Mouse (Mus musculus) gonadal fat pad, adult 2 months (tissue): ENCODE results near the gene Slc39a7. TPM values are rescaled to one million over a fixed set of nuclear protein-coding genes. Genes with fewer than 3 reads are reported as not detected.
"Not testable (repeated sequence)": the region's sequence is repeated elsewhere in the genome, so short reads cannot be mapped to it uniquely, and the experiment has no call there.

ENCODE experiments used
- DNase-seq: peaks from one replicate; pipeline ENCODE4 v3.0.0-alpha.2; 2012; ENCODE audit warnings: low read depth
- polyA plus RNA-seq: library from polyadenylated mRNA; depleted of rRNA; stranded (reverse); fragments of >200 nt; gene quantifications from 2 replicates; pipeline ENCODE4 v1.2.3, GENCODE M21; 2012

The Slc39a7 gene
- polyA plus RNA-seq, 1 experiment: 240 TPM

DNA sequence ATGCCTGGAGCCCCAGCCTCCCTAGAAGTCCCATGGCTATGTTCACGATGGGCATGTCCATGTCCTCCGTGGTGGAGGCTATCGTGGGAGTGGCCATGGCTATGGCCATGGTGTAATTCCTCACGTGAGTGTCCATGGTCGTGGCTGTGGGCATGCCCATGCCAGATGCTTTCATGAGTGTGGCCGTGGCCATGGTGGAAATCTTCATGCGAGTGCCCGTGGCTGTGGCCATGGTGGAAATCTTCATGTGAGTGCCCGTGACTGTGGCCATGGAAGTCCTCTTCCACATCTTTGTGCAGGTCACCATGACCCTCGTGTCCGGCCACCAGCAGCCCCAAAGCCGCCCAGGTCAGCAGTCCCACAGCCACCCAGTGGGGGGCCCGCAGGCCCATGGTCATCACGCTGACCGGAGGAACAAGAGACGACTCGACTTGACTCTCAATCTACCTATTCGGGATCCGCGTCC is 588 bp downstream of the Slc39a7 start:
- DNase-seq: no peak

- DNase-seq: no peak
Observed at GRCm38 (mm10) chr17:34029890-34030595, 1.4 kb downstream of the Slc39a7 start.

- no peak for DNase-seq
Observed at GRCm38 (mm10) chr17:34029150-34029889, 2.2 kb downstream of the Slc39a7 start.

- DNase-seq: no peak
Observed at GRCm38 (mm10) chr17:34028501-34029149, 2.9 kb downstream of the Slc39a7 start.

DNA sequence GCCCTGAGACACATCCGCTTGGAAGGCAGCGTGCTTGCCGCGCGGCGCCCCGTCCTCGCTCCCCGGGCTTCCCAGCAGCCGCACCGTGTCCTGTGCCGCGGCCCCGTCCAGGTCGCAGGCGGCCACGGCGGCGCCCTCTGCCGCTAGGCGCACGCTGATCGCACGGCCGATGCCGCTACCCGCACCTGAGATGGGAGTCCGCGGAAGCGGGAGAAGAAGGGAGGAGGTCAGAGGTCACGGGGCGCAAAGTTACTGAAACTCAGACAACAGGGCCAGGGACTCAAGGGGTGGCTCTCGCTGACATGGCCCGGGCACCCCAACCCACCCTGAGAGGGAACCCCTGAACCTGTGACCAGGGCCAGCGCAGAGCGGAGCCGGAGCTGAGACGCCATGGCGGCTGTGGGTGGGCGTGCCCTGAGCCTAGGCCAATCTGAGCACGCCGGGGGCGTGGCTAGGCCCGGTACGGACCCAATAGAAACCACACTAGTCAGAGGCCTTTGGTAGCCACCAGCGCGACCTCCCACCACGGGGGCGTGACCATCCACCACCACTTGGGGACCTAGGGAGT is 3.7 kb downstream of the Slc39a7 start, which contains the start of gene H2-Ke6:
Gene H2-Ke6, minus strand, starts transcription at position 405 of the 568 bp plus-strand sequence.
- no peak for DNase-seq

DNA sequence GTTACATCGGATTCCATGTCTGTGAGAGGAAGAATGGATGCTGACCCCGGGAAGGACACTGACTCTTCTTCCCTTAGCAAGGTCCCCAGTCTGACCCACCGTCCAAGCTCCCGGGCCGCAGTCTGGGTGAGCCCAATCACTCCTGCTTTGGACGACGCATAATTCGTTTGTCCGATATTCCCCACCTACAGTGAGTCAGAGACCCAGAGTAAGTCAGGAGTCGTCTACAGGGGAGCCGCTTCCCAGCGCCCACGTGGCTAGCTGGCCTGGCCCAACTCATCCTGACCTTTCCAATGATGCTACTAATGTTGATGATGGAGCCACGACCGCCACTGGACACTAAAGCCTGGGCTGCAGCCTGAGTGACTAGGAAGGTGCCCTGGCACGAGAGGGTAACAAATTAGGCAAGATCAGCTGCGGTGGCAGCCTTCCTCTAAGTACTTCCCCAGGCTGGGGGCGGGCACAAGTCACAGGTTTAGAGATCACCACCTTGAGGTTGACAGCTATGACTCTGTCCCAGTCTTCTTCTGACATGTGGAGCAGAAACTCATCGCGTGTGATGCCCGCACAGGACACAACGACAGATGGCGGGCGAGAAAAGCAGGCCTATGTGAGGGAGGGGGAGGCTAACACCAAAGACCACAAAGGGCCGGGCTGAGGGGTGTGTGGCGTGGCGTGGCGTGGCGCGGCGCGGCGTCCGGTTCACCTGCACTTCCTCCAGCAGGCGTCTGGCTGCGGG is 4.4 kb downstream of the Slc39a7 start:
- no peak for DNase-seq

DNA sequence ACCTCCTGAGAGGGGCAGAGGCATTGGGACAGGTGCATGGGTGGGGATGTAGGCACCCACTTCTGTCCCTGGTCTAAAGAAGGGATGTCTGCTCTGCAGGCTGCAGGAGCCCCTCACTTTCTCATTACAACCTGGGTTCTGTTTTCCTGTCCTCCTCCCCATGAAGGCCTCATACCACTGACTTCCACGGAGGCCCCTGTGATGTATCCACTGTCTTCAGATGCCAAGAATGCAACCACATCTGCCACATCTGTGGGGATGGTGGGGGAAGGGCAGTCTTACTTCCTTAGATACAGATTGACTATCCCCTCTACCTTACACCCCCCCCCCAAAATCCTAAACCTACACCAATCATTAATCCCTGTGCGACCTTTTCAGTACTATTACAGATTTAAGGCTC is 5.3 kb downstream of the Slc39a7 start:
- DNase-seq: no peak

GRCm38 (mm10) chr17:34025756-34026151 is 5.7 kb downstream of the Slc39a7 start:
- DNase-seq: no peak

- DNase-seq: no peak
Observed at GRCm38 (mm10) chr17:34024861-34025755, 6.4 kb downstream of the Slc39a7 start.

GRCm38 (mm10) chr17:34024317-34024821 is 7.1 kb downstream of the Slc39a7 start, which contains the start of gene Ring1:
Gene Ring1, minus strand, starts transcription at chr17:34024680.
- no peak for DNase-seq

- DNase-seq: no peak
Observed at GRCm38 (mm10) chr17:34023678-34024077, 7.8 kb downstream of the Slc39a7 start.

DNA sequence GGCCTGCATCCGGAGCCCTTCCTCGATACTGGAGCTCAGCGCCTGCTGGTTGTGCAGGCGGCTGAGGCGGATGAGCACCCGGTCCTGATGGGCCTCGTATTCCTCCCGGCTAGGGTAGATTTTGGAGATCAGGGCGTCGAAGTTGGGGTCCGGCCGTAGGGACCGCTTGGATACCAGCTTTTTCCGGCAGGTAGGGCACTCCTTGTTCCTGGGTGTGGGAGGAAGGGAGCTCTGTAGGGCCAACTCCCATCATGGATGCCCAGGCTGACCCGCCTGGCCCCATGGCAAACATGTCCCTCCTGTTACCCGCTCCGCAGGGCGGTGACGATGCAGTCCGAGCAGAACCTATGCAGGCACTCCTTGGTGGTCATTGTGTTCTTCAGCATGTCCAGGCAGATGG is 8.5 kb downstream of the Slc39a7 start:
- DNase-seq: no peak

- DNase-seq: no peak
Observed at GRCm38 (mm10) chr17:34022414-34022783, 9.1 kb downstream of the Slc39a7 start.

DNA sequence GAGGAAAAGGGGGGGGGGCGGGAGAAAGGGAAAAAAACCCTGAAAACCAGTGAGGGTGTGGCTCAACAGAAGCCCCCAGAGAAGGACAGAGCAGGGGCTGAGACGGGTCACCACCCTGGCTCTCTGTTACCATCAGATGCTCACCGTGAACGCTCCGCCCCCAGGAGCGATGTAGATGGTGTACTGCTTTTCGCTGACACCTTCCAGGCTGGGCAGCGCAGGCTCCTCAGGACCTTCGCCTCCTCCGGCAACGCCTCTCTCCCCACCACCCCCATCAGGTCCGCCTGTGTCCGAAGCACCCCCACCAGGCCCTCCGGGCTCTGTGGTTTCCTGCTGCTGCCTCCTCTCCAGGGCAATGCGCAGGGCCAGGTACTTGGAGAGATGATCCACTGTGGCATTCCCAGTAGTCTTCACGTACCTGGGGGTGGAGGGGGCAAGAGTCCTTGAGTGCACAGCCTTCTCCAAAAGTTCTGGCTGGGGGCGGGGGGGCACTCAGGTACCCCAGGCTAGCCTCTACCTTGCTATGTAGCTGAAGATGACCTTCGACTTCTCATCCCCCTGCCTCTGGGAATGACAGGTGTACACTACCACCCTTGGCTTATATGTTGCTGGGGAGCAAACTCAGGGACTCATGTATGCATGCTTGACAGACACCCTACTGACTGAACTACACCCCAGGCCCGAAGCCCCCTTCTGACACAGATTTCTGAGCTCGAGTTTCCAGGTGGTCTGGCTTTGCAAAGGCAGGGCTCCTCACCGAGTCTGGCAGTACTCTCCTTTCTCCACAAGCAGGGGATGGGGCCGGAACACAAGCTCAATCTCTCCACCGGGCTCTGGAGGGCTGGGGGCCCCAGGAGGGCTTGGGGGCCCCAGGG is 9.7 kb downstream of the Slc39a7 start:
- no peak for DNase-seq

DNA sequence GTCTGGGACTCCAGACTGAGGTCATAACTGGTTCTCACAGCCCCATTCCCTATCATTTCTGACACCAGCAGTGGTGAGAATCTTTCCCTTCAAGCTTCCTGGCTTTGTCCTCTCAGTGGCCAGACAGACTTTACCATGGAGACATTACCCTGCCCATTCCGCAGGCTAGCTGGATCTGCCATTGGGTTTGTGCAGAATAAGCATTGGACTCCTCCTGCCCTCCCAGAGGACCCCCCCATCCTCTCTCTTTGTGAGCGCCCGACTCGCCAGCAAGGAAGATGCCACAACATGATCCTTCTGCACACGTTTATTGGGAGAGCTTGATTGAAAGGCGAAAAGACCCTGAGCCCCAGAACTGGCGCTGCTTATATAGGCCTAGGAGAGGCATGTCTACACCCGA is 18.0 kb downstream of the Slc39a7 start:
- DNase-seq: no peak

GRCm38 (mm10) chr17:34010156-34010555 is 21.3 kb downstream of the Slc39a7 start:
- DNase-seq: no peak

DNA sequence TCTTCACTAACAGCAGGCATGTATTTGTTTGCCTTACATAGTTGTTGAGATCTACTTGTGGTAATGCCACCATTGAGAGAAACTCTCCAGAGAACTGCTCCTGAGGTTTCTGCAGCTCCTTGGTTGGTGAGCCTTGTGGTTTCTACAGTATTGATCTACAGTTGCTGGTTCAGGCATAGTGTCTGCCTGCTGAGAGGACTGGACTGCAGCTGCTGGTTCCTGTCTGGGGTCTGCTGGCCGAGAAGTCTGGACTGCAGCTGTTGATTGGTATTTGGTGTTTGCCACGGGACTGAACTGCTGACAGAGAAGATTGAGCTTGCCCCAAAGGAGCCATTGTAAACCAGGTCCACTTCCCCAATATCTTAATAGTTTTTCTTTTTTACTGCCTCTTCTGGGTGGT is 24.9 kb downstream of the Slc39a7 start:
- no peak for DNase-seq

DNA sequence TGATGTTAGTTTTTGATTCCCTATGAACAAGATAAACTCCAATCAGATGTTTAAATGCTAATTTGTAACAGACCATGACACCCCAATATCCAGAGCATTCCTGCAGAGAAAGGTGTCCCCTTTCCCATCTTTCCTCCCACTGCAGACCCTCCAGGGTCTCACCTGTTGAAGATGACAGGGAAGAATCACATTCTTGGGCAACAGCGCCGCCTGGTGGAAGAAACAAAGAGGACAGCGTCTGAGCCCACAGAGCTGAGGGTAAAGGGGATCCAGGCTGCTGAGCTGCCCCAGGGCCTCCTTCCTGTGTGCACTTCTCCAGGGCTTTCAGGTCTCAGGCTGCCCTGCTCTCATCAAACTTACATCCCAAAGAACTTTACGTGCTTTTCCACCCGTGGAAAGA is 28.1 kb downstream of the Slc39a7 start:
- no peak for DNase-seq

DNA sequence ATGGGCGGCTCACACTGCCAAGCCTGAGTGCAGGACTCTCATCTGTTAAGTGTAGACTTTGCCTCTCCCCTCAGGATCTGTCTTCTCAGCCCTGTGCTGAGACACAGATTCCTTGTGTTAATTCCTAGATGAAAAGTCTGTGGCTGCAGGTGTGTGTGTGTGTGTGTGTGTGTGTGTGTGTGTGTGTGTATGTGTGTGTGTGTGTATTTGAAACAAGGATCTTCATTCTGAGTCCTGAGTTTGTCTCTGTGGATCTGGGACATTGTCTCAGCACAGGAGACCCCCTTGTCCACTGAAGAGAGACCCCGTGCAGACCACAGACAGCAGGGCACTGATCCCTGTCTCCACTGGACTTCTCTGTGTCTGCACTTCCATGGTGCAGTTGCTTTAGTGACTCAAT is 30.7 kb downstream of the Slc39a7 start:
- not testable (repeated sequence) for DNase-seq
